Mouse (Mus musculus): ENCODE results near the gene Slc5a5. TPM values are rescaled to one million over a fixed set of nuclear protein-coding genes. Genes with fewer than 3 reads are reported as not detected.

Gene Slc5a5
- total RNA-seq, 2 experiments from 2014 or later, result 8.9 to 12.1 TPM

- DNase-seq (ENCODE audit: low spot score in 2 of 2), result no peak
- intact Hi-C loops (cut with DNase I), result loop anchor here (5.0 kb wide), 1 partner anchor 75 kb away; no protein-coding TSS in a partner anchor
Measured at GRCm38 (mm10) chr8:70842484-70842883, 50.1 kb downstream of the Slc5a5 start.

- intact Hi-C loops (cut with DNase I), result loop anchor here (2.0 to 5.0 kb wide), 2 partner anchors 74 to 123 kb away; partner anchors contain the start of gene Gm3336
- peak; percentile 80 to 89 for DNase-seq (ENCODE audit: low spot score in 2 of 2)
Measured at GRCm38 (mm10) chr8:70841147-70842072, 51.1 kb downstream of the Slc5a5 start.

GRCm38 (mm10) chr8:70840590-70840989, 52.0 kb downstream of the Slc5a5 start:
- intact Hi-C loops (cut with DNase I), result loop anchor here (2.0 to 5.0 kb wide), 2 partner anchors 73 to 122 kb away; partner anchors contain the start of gene Gm3336
- no peak for DNase-seq (ENCODE audit: low spot score in 2 of 2)

- peak; percentile 96 to 97 for DNase-seq (ENCODE audit: low spot score in 2 of 2)
- intact Hi-C loops (cut with DNase I), result loop anchor here (2.0 to 5.0 kb wide), 3 partner anchors 17 to 121 kb away; partner anchors contain the start of gene Gm3336
Measured at GRCm38 (mm10) chr8:70839408-70840351, 52.9 kb downstream of the Slc5a5 start, which contains the start of gene Arrdc2. Arrdc2 (minus strand) TSS chr8:70839720.

- intact Hi-C loops (cut with DNase I), result loop anchor here (2.0 kb wide), 1 partner anchor 16 kb away; no protein-coding TSS in a partner anchor
- DNase-seq (ENCODE audit: low spot score in 2 of 2), result no peak
Measured at GRCm38 (mm10) chr8:70838654-70839407, 53.7 kb downstream of the Slc5a5 start.

- no peak for DNase-seq (ENCODE audit: low spot score in 2 of 2)
- intact Hi-C loops (cut with DNase I), result no loop called here
Measured at GRCm38 (mm10) chr8:70836666-70837065, 55.9 kb downstream of the Slc5a5 start.

GRCm38 (mm10) chr8:70834071-70834470, 58.5 kb downstream of the Slc5a5 start:
- intact Hi-C loops (cut with DNase I), result no loop called here
- DNase-seq (ENCODE audit: low spot score in 2 of 2), result no peak

- peak; percentile 45 to 48 for DNase-seq (ENCODE audit: low spot score in 2 of 2)
- intact Hi-C loops (cut with DNase I), result no loop called here
Measured at GRCm38 (mm10) chr8:70833520-70833919, 59.0 kb downstream of the Slc5a5 start.

GRCm38 (mm10) chr8:70833018-70833482, 59.5 kb downstream of the Slc5a5 start:
- intact Hi-C loops (cut with DNase I), result no loop called here
- DNase-seq (ENCODE audit: low spot score in 2 of 2), result no peak

Small RNA genes lying within 50 kb of the gene (microRNA-seq; reads per million reads assigned to microRNA genes)
- gene Mir1969, result 9.1 reads per million, percentile 28 among the genes with 10 or more reads in this experiment
- 1.0 reads per million for gene Mir7067

Other genes with a start within 250 kb of the Slc5a5 start
- 10 to 100 TPM; 11.6 to 17.2 TPM for gene Pgpep1, start 232.4 kb downstream of the Slc5a5 start, total RNA-seq (2021)
- gene Lsm4, start 219.5 kb downstream of the Slc5a5 start, total RNA-seq (2021), result 10 to 100 TPM; 59.1 to 69.8 TPM
- 100 to 1,000 TPM; 219 to 272 TPM for gene Jund, start 193.8 kb downstream of the Slc5a5 start, total RNA-seq (2021)
- gene Iqcn, start 189.3 kb downstream of the Slc5a5 start, total RNA-seq (2021), result under 1 TPM; 0.10 to 0.34 TPM
- gene Gm3336, start 174.2 kb downstream of the Slc5a5 start, total RNA-seq (2021), result not detected
- 1 to 10 TPM in 1 of 2 experiments, under 1 TPM in 1; 0.89 to 2.0 TPM for gene Pde4c, start 169.0 kb downstream of the Slc5a5 start, total RNA-seq (2021)
- 100 to 1,000 TPM; 824 to 964 TPM for gene Rab3a, start 138.1 kb downstream of the Slc5a5 start, total RNA-seq (2021)
- 10 to 100 TPM; 33.9 to 41.5 TPM for gene Mpv17l2, start 131.8 kb downstream of the Slc5a5 start, total RNA-seq (2021)
- 100 to 1,000 TPM; 152 to 164 TPM for gene Pik3r2, start 116.0 kb downstream of the Slc5a5 start, total RNA-seq (2021)
- 100 to 1,000 TPM; 312 to 338 TPM for gene Mast3, start 87.7 kb downstream of the Slc5a5 start, total RNA-seq (2021)
- 1 to 10 TPM in 1 of 2 experiments, under 1 TPM in 1; 0.86 to 1.1 TPM for gene Il12rb1, start 84.3 kb downstream of the Slc5a5 start, total RNA-seq (2021)
- 10 to 100 TPM; 16.9 to 20.2 TPM for gene Arrdc2, start 53.0 kb downstream of the Slc5a5 start, total RNA-seq (2021)
- 10 to 100 TPM; 18.3 to 27.0 TPM for gene Kcnn1, start 29.5 kb downstream of the Slc5a5 start, total RNA-seq (2021)
- gene Ccdc124, start 18.8 kb downstream of the Slc5a5 start, total RNA-seq (2021), result 100 to 1,000 TPM in 1 of 2 experiments, 10 to 100 TPM in 1; 88.6 to 108 TPM
- 100 to 1,000 TPM; 558 to 677 TPM for gene Rpl18a, start 4.7 kb upstream of the Slc5a5 start, total RNA-seq (2021)
- 10 to 100 TPM; 78.7 to 82.1 TPM for gene Map1s, start 13.2 kb upstream of the Slc5a5 start, total RNA-seq (2021)

Measured in left cerebral cortex, postnatal 36 days (tissue).